Mouse (Mus musculus) kidney, postnatal 4 days (tissue): ENCODE data around the gene Tmtc2.

ENCODE experiments used
- DNase-seq, 2 experiments: peaks; one replicate each; pipeline ENCODE4 v3.0.0; 2021; ENCODE audit warnings: mixed read lengths in 2 of 2

Tmtc2 gene

DNA sequence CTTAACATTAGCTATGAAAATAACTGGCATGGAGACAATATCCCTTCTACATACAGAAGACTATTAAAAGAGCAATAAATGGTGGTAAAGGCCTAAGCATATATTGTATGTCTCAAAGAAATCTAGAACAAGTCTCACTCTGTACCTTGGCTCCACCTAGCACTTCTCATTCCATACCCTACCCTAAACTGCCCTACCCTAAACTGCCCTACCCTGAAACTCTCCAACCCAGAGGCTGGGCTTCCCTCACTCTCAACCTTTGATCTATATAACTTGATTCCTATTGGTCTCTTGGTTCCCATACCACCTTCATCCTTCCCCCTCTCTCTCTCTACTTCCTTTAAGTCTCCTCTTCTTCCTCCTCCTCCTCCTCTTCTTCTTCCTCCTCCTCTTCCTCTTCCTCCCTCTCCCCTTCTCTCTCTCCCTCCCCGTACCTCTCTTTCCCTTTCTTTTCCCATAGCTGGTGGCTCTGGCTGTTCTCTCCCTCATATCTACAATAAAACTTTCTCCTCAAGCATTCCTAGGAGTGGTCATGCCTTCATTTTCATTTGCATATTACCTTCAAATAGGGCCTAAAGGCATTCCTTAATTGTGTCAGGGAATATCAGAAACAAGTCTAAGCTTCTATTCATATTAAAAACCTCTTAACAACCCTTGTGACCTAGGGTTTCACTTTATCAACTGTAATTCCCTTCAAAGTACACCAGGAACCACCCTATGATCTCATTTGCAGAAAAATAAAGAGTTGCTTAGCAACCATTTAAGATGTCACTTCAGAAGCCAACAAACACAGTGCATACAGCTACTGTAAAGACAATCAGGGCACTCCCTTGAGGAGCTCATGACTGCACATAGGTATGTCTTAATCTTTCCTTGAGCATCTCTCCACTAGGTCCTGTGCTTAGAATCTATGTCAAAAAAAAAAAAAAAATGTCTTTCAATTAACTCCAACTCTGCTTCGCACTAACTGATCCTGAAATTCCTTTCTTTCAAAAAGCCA lies 29.9 kb downstream of the Tmtc2 start:
- no peak for DNase-seq

DNA sequence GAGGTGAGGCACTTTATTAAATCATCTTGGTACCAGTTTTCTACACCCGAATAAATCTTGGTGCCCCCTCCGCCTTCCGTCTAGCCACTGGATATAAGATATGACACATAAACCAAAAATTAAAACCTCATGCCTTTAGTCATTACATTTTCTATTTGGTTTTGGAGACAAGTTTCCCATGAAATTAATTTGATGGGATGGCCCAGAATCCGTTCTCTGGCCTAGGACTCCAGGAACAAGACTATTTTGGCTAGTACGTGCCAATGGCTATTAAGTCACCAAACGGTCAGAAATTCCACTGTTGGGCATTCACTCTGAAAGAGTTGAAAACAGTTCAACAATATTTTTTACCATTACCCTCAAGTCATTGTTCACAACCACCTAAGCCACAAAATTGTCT lies 32.2 kb downstream of the Tmtc2 start:
- DNase-seq = no peak

DNA sequence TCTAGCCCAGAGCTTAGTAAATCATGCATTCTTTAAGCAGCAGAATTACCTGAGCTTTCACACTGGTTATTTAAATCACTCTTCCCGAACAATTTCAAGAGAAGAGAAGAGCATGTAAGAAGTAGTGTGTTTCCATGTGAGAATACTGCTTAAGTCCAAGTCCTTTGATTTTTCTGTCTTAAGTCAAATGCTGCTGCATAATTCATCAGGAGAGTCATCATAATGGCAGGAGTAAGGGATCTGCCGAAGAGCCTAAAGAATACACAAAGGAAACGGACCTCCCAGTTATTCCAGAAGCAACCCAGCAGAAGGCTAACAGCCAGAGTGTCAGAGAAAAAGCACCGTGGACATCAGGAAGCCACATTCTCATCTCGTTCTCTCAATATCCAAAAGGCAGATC lies 34.6 kb downstream of the Tmtc2 start:
- DNase-seq = no peak

DNA sequence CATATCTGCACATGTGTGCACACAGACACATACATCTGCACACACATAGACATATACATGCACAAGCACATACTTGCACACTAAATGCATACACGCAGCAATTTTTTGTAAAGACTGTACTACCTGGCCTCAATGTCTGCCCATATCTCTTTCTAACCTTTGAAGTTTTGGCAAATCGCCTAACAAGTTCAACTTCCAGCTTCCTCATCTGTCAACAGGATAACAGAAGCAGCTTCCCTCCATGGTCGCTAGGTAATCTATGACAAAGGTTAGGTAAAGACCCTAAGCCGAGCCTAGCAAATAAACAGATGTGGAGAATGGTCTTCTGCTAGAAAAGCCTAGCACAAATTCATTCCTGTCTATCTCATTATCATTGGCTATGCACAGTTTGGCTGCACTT lies 37.3 kb downstream of the Tmtc2 start:
- no peak for DNase-seq

- DNase-seq = no peak
Observed at GRCm38 (mm10) chr10:105535848-105536247, 38.4 kb downstream of the Tmtc2 start.

GRCm38 (mm10) chr10:105532747-105533146 lies 41.5 kb downstream of the Tmtc2 start:
- DNase-seq = no peak

DNA sequence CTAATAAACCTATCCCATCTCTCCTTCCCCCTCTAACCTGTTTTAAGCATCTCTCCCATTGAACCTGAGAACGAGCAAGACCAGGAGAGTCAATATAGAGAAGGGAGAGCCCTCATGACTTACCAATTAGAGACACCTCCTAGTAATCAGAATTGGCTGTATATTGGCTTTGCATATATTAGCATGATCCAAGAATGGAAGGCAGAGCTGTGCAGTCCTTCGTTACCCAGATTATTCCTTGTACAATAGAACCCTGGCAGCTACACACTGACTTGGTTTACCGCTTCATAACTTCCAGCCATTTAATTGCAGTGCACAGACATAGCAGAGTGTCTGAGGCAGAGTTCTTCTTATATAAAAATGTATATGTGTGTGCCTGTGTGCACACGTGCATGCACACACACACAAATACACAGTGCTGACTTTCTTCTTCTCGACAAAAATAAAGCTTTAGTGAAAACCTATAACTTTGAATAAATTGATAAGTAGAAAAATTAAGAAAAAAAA lies 42.2 kb downstream of the Tmtc2 start:
- no peak for DNase-seq

GRCm38 (mm10) chr10:105531080-105531894 lies 43.0 kb downstream of the Tmtc2 start:
- no peak for DNase-seq

GRCm38 (mm10) chr10:105523405-105524088 lies 50.7 kb downstream of the Tmtc2 start:
- peak; percentile 11 to 15 for DNase-seq

DNA sequence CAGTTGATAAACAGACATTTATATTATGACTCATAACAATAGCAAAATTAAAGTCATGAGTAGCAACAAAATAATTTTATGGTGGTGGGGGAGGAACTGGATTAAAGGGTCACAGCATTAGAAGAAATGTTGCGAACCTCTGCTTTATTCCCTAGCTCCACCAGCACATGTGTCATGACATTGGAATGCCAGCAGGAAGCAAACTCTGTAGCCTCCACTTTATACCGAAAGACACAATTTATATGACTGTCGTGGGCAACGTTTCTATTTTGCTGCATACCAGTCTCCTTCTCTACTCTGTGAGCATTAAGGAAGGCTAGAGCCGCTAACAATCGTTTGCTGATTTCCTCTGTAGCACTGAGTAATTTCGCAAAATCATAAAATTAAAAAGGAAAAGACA lies 51.8 kb downstream of the Tmtc2 start:
- DNase-seq = no peak

DNA sequence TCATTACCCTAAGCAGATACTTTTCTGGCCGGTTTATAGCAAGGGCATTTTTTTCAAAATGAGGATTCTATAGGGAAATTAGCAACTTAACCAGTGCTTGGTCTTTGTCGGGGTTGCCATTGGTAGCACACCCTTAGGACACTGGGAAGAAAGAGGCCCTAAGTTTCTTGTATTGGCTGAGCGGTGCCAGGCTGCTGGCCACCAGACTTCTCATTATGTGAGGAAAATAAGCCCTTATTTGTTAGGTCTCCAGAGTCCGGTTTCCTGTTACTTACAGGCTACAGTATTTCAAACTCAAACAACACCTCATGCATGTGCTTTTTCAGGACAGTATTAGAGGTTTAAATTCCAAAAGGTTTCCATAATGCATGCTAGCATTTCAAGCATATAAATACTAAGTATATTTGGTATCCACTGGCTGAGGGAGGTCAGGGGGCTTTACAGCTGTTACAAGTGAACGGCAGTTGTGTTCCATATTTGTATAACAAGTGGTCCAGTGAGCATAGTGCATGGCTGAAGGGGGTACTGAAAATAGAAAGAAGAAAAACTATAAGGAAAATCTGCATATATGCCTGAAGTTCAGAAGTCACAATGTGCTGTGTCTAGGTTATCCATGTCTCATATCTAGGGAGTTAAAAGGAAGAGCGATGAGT lies 55.0 kb downstream of the Tmtc2 start:
- DNase-seq = no peak

GRCm38 (mm10) chr10:105518144-105518543 lies 56.1 kb downstream of the Tmtc2 start:
- DNase-seq = no peak

- no peak for DNase-seq
Observed at GRCm38 (mm10) chr10:105513777-105514322, 60.4 kb downstream of the Tmtc2 start.

GRCm38 (mm10) chr10:105509896-105510272 lies 64.4 kb downstream of the Tmtc2 start:
- DNase-seq = no peak

DNA sequence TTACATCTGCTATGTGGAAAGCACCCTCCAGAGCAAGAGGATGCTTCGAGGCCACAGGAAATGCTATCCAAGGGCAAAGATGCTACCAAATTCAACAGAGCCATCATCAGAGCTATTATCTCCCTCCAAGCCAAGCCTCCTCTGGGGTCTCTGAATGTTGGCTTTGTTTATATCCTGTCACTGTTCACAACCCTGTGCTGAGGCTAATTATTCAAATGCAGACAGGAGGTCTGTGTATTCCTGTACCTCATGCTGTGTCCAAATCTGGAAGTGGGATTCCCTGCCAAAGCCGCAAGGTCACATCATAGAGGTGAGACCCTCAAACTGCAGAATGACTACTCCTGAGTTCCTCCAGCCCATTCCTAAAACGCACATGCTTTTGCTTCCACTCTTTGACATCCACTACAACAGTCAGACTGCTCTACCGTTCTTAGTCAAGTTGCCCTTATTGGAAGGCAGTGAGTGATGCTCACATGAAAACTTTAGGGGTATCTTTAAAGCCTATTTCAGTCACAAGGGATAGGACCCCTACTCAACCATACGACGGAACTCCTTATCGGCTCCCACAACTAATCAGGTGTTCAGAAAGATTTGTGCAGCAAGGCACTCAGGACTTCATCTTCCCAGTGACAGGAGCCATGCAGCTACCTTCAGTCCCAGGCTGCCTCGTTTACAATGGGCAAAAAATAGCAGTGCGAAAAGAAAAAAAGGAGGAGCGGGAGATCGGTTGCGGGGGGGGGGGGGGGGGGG lies 64.9 kb downstream of the Tmtc2 start:
- DNase-seq = no peak

DNA sequence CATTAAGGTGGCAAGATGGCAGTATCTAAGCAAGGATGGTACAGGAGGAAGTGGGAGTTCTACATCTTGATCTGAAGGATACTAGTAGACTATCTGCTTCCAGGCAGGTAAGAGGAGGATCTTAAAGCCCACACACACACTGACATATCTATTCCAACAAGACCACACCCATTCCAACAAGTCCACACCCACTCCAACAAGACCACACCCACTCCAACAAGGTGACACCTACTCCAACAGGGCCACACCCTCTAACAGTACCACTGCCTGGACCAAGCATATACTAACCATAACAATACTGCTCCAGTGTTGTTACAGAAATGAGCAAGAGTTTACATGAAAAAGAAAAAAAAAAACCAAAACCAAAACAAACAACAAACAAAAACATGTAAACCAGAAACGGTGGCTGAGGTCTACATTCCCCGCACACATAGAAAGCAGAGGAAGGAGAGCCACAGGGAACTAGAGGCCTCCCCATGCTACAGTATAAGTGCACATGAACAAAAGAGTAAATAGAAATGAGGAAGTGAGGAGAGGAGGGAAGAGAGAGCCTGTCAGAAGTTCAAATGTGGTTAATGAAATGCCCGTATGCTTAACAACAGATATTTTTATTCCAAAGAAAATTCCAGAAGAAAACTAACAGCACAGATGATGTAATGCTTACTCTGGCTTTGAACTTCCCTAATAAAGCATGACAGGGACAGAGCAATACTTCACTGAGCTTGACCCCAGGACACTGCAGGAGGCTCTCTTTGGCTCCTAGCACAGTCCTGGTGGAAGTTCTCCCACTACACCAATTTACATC lies 66.1 kb downstream of the Tmtc2 start:
- DNase-seq = no peak

DNA sequence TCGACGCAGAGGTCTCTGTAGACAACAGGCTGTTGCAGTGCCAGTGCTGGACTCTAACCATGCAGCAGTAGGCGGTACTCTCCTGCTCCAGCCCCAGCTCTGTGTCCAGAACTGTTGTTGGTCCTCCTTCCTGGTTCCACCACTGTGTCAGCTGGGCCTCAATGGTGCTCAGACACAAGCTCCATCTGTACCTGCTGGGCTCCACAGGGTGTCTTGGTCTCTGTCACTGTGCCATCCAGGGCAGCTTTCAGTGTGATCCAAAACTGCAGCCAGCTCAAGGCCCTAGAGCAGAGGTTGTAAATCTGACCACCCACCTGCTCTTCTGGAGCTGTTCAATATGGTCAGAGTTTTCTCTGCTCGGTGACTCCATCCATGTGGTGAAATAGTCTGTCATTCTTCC lies 68.2 kb downstream of the Tmtc2 start:
- no peak for DNase-seq

GRCm38 (mm10) chr10:105504472-105504871 lies 69.8 kb downstream of the Tmtc2 start:
- DNase-seq = no peak

DNA sequence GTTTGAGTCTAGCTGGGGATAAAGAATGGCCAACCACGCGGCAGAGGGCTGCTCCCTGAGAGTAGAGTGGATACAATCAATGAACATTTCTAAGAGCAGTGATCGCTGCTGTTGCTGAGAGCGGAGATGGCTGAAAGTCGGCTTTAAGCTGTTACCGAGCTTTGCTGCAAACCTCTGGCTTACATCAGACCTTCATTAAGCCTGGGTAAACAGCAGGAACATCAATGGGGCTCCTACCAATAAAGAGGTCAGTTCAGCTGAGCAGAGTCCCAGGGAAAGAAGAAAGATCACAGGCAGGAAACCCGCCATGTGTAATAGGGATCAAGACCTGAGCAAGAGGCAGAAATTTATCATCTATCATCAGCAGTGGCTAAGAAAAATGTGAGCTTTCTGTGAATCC lies 72.5 kb downstream of the Tmtc2 start:
- no peak for DNase-seq

- no peak for DNase-seq
Observed at GRCm38 (mm10) chr10:105500482-105500881, 73.8 kb downstream of the Tmtc2 start.
